Mouse (Mus musculus): ENCODE data around the gene Rassf5. TPM values are rescaled to one million over a fixed set of nuclear protein-coding genes. Genes with fewer than 3 reads are reported as not detected.
"Not testable (repeated sequence)": the region's sequence is repeated elsewhere in the genome, so short reads cannot be mapped to it uniquely, and the experiment has no call there.

Gene Rassf5
- polyA plus RNA-seq, 1 experiment from 2014 or later = 6.1 TPM

- no peaks in the 10 kb centered on the region for H3K27me3 ChIP-seq
- H3K4me1 ChIP-seq (replicated peaks) = peaks cover 21% of the 10 kb centered on the region
- H3K9me3 ChIP-seq (replicated peaks) = no peaks in the 10 kb centered on the region
- H3K4me2 ChIP-seq = no peak overlapping the region
- no peak overlapping the region for H3K9ac ChIP-seq
- peaks cover 22% of the 10 kb centered on the region for H3K36me3 ChIP-seq (replicated peaks)
- no peak overlapping the region for H3K27ac ChIP-seq (replicated peaks)
- ATAC-seq (ENCODE audit: insufficient read depth) = no peak
- H3K4me3 ChIP-seq (replicated peaks) = no peak overlapping the region
- WGBS (ENCODE audit: insufficient replicate concordance) = 48% methylated on average over 2 of the region's 2 CpGs
Measured at GRCm38 (mm10) chr1:131155456-131155855, 89.6 kb downstream of the Rassf5 start.

- Histone ChIP-seq H3K36me3 (replicated peaks) (peaks cover 7% of the 10 kb centered on the region), H3K27me3 (no peaks in the 10 kb centered on the region), H3K4me1 (replicated peaks) (peaks cover 21% of the 10 kb centered on the region), H3K9ac (peak within 1 kb of the TSS; percentile 75), H3K27ac (replicated peaks) (peak within 1 kb of the TSS; percentile 66; the same call in 1 of the 2 replicates), H3K4me2 (peak within 1 kb of the TSS; percentile 82), H3K4me3 (replicated peaks) (peak within 1 kb of the TSS; percentile 75), H3K9me3 (replicated peaks) (no peaks in the 10 kb centered on the region)
- peak; percentile 97 for ATAC-seq (ENCODE audit: insufficient read depth)
- 1% methylated on average over 27 of the region's 27 CpGs for WGBS (ENCODE audit: insufficient replicate concordance)
Measured at GRCm38 (mm10) chr1:131153018-131153629, 91.9 kb downstream of the Rassf5 start, which contains the start of gene Eif2d. Eif2d (plus strand) TSS chr1:131153181.

GRCm38 (mm10) chr1:131149496-131149895 lies 95.6 kb downstream of the Rassf5 start:
- H3K4me2 ChIP-seq = no peak overlapping the region
- 55% methylated on average over 1 of the region's 1 CpGs for WGBS (ENCODE audit: insufficient replicate concordance)
- H3K9me3 ChIP-seq (replicated peaks) = no peaks in the 10 kb centered on the region
- H3K9ac ChIP-seq = no peak overlapping the region
- no peak for ATAC-seq (ENCODE audit: insufficient read depth)
- no peaks in the 10 kb centered on the region for H3K27me3 ChIP-seq
- no peak overlapping the region for H3K4me3 ChIP-seq (replicated peaks)
- peaks cover 17% of the 10 kb centered on the region for H3K4me1 ChIP-seq (replicated peaks)
- H3K36me3 ChIP-seq (replicated peaks) = no peaks in the 10 kb centered on the region
- H3K27ac ChIP-seq (replicated peaks) = no peak overlapping the region

GRCm38 (mm10) chr1:131146181-131146614 lies 98.9 kb downstream of the Rassf5 start:
- no peak for ATAC-seq (ENCODE audit: insufficient read depth)
- H3K9ac ChIP-seq = no peak overlapping the region
- H3K36me3 ChIP-seq (replicated peaks) = no peaks in the 10 kb centered on the region
- no peak overlapping the region for H3K27ac ChIP-seq (replicated peaks)
- H3K27me3 ChIP-seq = no peaks in the 10 kb centered on the region
- WGBS (ENCODE audit: insufficient replicate concordance) = 16% methylated on average over 3 of the region's 3 CpGs
- H3K4me3 ChIP-seq (replicated peaks) = no peak overlapping the region
- no peaks in the 10 kb centered on the region for H3K4me1 ChIP-seq (replicated peaks)
- H3K9me3 ChIP-seq (replicated peaks) = no peaks in the 10 kb centered on the region
- H3K4me2 ChIP-seq = no peak overlapping the region

DNA sequence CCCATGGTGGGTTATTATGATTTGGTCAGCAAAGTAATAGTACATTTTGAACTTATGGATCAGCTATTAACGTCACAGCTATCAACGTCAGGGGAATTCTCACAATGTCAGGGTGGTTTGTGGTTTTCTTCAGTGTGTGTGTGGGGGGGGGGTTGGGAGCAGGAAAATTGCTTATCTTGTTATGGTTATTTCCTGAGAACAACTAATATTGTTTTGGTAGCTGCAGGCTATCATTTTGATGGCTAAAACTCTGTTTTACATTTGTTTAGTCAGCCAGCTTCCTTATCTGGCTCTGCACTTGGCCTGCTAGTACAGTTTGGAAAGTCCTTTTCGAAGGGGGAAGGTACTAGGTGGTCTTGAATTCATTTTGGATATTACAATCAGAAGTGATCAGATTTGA lies 99.8 kb downstream of the Rassf5 start:
- not testable (repeated sequence) for H3K27me3 ChIP-seq; H3K36me3 ChIP-seq (replicated peaks); H3K4me1 ChIP-seq (replicated peaks); ATAC-seq (ENCODE audit: insufficient read depth); H3K4me2 ChIP-seq; H3K9ac ChIP-seq; H3K4me3 ChIP-seq (replicated peaks); H3K27ac ChIP-seq (replicated peaks); H3K9me3 ChIP-seq (replicated peaks)
- 33% methylated on average over 3 of the region's 3 CpGs for WGBS (ENCODE audit: insufficient replicate concordance)

DNA sequence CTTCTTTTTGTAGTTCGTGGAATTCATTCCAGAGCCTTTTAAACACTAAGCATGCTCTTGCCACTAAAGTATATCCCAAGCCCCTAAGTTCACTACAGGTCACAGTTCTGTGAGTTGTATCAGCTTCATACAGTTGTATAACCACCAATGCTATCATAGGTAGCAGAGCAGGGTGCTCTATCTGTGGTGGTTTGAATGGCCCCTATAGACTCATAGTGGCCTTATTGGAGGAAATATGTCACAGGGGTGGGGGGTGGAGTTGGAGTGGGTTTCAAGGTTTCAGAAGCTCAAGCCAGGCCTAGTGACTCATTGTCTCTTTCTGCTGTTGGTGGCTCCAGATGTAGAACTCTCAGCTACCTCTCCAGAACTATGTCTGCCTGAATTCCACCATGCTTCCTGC lies 102.6 kb downstream of the Rassf5 start:
- ATAC-seq (ENCODE audit: insufficient read depth) = no peak
- 54% methylated on average over 1 of the region's 1 CpGs for WGBS (ENCODE audit: insufficient replicate concordance)
- H3K4me3 ChIP-seq (replicated peaks) = no peak overlapping the region
- no peaks in the 10 kb centered on the region for H3K36me3 ChIP-seq (replicated peaks)
- H3K4me2 ChIP-seq = no peak overlapping the region
- no peaks in the 10 kb centered on the region for H3K27me3 ChIP-seq
- H3K9ac ChIP-seq = no peak overlapping the region
- no peaks in the 10 kb centered on the region for H3K9me3 ChIP-seq (replicated peaks)
- peaks cover 14% of the 10 kb centered on the region for H3K4me1 ChIP-seq (replicated peaks)
- no peak overlapping the region for H3K27ac ChIP-seq (replicated peaks)

- Histone ChIP-seq H3K4me2 (no peak overlapping the region), H3K9me3 (replicated peaks) (no peaks in the 10 kb centered on the region), H3K27ac (replicated peaks) (no peak overlapping the region), H3K4me1 (replicated peaks) (peaks cover 19% of the 10 kb centered on the region), H3K9ac (no peak overlapping the region), H3K4me3 (replicated peaks) (no peak overlapping the region), H3K27me3 (no peaks in the 10 kb centered on the region), H3K36me3 (replicated peaks) (no peaks in the 10 kb centered on the region)
- 33% methylated on average over 2 of the region's 2 CpGs for WGBS (ENCODE audit: insufficient replicate concordance)
- no peak for ATAC-seq (ENCODE audit: insufficient read depth)
Measured at GRCm38 (mm10) chr1:131141449-131141848, 103.6 kb downstream of the Rassf5 start.

GRCm38 (mm10) chr1:131139102-131140095 lies 105.7 kb downstream of the Rassf5 start:
- no peak for ATAC-seq (ENCODE audit: insufficient read depth)
- Histone ChIP-seq H3K27me3 (no peaks in the 10 kb centered on the region), H3K36me3 (replicated peaks) (peaks cover under 1% of the 10 kb centered on the region), H3K4me3 (replicated peaks) (peak overlapping the region; percentile 94), H3K9ac (peak overlapping the region; percentile 89), H3K27ac (replicated peaks) (peak overlapping the region; percentile 94), H3K4me2 (peak overlapping the region; percentile 90), H3K4me1 (replicated peaks) (peaks cover 35% of the 10 kb centered on the region), H3K9me3 (replicated peaks) (no peaks in the 10 kb centered on the region)
- WGBS (ENCODE audit: insufficient replicate concordance) = 58% methylated on average over 11 of the region's 11 CpGs

- 2% methylated on average over 49 of the region's 49 CpGs for WGBS (ENCODE audit: insufficient replicate concordance)
- peak within 1 kb of the TSS; percentile 94 for H3K4me3 ChIP-seq (replicated peaks)
- H3K9ac ChIP-seq = peak within 1 kb of the TSS; percentile 89
- no peaks in the 10 kb centered on the region for H3K27me3 ChIP-seq
- peaks cover 8% of the 10 kb centered on the region for H3K36me3 ChIP-seq (replicated peaks)
- ATAC-seq (ENCODE audit: insufficient read depth) = peak; percentile 96
- peak within 1 kb of the TSS; percentile 90 for H3K4me2 ChIP-seq
- peaks cover 41% of the 10 kb centered on the region for H3K4me1 ChIP-seq (replicated peaks)
- H3K27ac ChIP-seq (replicated peaks) = peak within 1 kb of the TSS; percentile 94
- H3K9me3 ChIP-seq (replicated peaks) = no peaks in the 10 kb centered on the region
Measured at GRCm38 (mm10) chr1:131138191-131139016, 106.7 kb downstream of the Rassf5 start, which contains the start of gene Dyrk3. Dyrk3 (minus strand) TSS chr1:131138340.

- H3K36me3 ChIP-seq (replicated peaks) = peaks cover 13% of the 10 kb centered on the region
- H3K9me3 ChIP-seq (replicated peaks) = no peaks in the 10 kb centered on the region
- H3K4me1 ChIP-seq (replicated peaks) = peaks cover 41% of the 10 kb centered on the region
- peak; percentile 77 for ATAC-seq (ENCODE audit: insufficient read depth)
- H3K9ac ChIP-seq = peak overlapping the region; percentile 89
- WGBS (ENCODE audit: insufficient replicate concordance) = 0% methylated on average over 36 of the region's 36 CpGs
- peak overlapping the region; percentile 94 for H3K27ac ChIP-seq (replicated peaks)
- no peaks in the 10 kb centered on the region for H3K27me3 ChIP-seq
- H3K4me2 ChIP-seq = peak overlapping the region; percentile 90
- H3K4me3 ChIP-seq (replicated peaks) = peak overlapping the region; percentile 94
Measured at GRCm38 (mm10) chr1:131137717-131138118, 107.3 kb downstream of the Rassf5 start.
